Mouse (Mus musculus): ENCODE data around the gene Pde4dip. TPM values are rescaled to one million over a fixed set of nuclear protein-coding genes. Genes with fewer than 3 reads are reported as not detected.

Pde4dip gene
- total and polyA plus RNA-seq, 2 experiments from 2014 or later = 47.6 to 93.6 TPM

DNA sequence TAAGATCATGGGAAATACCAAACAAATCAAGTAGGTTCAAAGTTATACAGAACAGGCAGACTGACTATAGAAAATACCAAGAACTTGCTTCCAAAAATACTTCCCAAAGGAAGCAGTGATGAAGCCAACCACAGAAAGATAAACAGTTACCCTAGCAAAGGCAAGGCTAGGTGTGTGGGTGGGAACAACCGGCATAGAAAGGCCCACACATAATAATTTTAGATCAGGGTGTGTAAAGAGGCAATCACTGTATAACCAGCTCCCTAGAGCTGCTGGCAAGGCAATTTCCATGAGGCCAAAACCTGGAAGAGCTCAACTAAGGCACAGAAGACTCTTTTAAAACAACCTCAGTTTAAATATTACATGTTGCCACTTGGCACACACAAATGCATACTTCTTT lies 29.1 kb downstream of the Pde4dip start:
- H3K36me3 ChIP-seq (ENCODE audit: insufficient read depth, low read length) = no peaks in the 10 kb centered on the region
- no peak overlapping the region for H3K4me2 ChIP-seq (ENCODE audit: low read depth, low read length, poor library complexity, severe bottlenecking)
- no peak overlapping the region for H3K4me3 ChIP-seq (ENCODE audit: low read depth, low read length)
- WGBS = 89% methylated on average over 1 of the region's 1 CpGs
- no peak overlapping the region for H3K9ac ChIP-seq (replicated peaks; ENCODE audit: low read length, poor library complexity, severe bottlenecking)
- DNase-seq (ENCODE audit: low spot score) = no peak
- no peaks in the 10 kb centered on the region for H3K9me3 ChIP-seq (ENCODE audit: low read length)
- no peaks in the 10 kb centered on the region for H3K4me1 ChIP-seq (ENCODE audit: insufficient read depth, low read length)
- no peaks in the 10 kb centered on the region for H3K27me3 ChIP-seq (ENCODE audit: insufficient read depth, low read length)
- ATAC-seq (ENCODE audit: low FRiP score) = no peak
- H3K27ac ChIP-seq (ENCODE audit: low read depth, low read length) = no peak overlapping the region
- TF ChIP-seq CTCF (IDR thresholded peaks at IDR 0.05) = no peak

DNA sequence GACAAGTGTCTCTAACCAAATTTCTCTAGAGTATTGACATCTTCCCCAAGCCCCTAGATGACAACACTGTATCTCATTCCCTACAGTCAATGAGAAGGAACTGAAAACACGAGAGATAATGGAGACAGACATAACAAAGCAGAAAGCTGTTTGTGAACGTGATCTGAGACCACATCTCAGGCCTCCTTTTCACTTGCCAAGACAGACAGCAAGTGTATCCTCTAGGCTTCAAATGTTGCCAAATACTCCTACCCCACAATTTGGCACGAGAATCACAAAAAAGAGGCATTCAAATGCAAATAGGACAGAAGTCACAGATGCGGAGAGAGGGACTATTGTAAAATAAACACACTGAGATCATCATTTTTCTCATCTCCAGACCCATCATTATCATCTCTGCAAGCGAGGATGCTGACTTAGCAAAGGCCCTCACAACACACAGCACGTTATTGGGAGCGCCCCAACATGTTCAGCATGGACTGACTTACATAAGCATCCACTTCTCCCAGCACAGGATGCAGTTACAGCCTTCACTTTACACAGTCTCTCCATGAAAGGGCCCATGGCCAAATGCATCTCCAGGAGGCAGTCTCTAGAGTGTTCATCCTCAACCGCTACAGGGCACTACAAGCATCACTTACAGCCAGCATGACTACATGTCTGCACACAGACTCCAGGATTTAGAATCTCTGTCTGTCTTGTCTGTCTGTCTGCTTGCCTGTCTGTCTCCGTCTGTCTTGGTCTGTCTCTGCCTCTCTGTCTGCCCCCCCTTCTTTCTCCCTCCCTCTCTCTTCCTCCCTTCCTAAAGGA lies 33.7 kb downstream of the Pde4dip start:
- no peaks in the 10 kb centered on the region for H3K27me3 ChIP-seq (ENCODE audit: insufficient read depth, low read length)
- H3K27ac ChIP-seq (ENCODE audit: low read depth, low read length) = no peak overlapping the region
- H3K36me3 ChIP-seq (ENCODE audit: insufficient read depth, low read length) = no peaks in the 10 kb centered on the region
- no peaks in the 10 kb centered on the region for H3K4me1 ChIP-seq (ENCODE audit: insufficient read depth, low read length)
- H3K9ac ChIP-seq (replicated peaks; ENCODE audit: low read length, poor library complexity, severe bottlenecking) = no peak overlapping the region
- no peak overlapping the region for H3K4me3 ChIP-seq (ENCODE audit: low read depth, low read length)
- no peak overlapping the region for H3K4me2 ChIP-seq (ENCODE audit: low read depth, low read length, poor library complexity, severe bottlenecking)
- 61% methylated on average over 9 of the region's 9 CpGs for WGBS
- no peak for TF ChIP-seq CTCF (IDR thresholded peaks at IDR 0.05)
- DNase-seq (ENCODE audit: low spot score) (peak; percentile 14), ATAC-seq (ENCODE audit: low FRiP score) (no peak; the same call in 1 of the 2 replicates)
- no peaks in the 10 kb centered on the region for H3K9me3 ChIP-seq (ENCODE audit: low read length)

DNA sequence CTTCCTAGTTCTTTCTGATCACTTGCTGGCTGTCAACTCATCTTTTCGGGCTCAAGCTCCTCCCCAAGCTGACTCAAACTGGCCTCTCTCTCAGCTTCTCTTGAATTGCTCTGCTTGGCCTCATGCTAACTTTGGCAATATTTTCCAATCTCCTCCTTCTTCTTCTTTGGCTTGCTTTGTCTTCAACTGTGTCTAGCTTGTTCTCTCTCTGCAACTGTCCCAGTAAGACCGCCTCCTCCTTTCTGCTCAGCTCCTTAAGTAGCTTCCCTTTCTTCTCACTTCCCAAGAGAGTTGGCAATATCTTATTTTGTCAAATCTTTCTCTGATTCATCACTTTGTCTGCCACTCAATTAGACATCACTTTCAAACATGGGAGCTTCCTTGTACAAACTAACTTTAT lies 36.7 kb downstream of the Pde4dip start:
- H3K4me2 ChIP-seq (ENCODE audit: low read depth, low read length, poor library complexity, severe bottlenecking) = no peak overlapping the region
- TF ChIP-seq CTCF (IDR thresholded peaks at IDR 0.05) = no peak
- no peak for ATAC-seq (ENCODE audit: low FRiP score)
- DNase-seq (ENCODE audit: low spot score) = no peak
- no peaks in the 10 kb centered on the region for H3K4me1 ChIP-seq (ENCODE audit: insufficient read depth, low read length)
- H3K27ac ChIP-seq (ENCODE audit: low read depth, low read length) = no peak overlapping the region
- no peak overlapping the region for H3K4me3 ChIP-seq (ENCODE audit: low read depth, low read length)
- no peaks in the 10 kb centered on the region for H3K27me3 ChIP-seq (ENCODE audit: insufficient read depth, low read length)
- H3K36me3 ChIP-seq (ENCODE audit: insufficient read depth, low read length) = no peaks in the 10 kb centered on the region
- H3K9ac ChIP-seq (replicated peaks; ENCODE audit: low read length, poor library complexity, severe bottlenecking) = no peak overlapping the region
- 90% methylated on average over 2 of the region's 2 CpGs for WGBS
- H3K9me3 ChIP-seq (ENCODE audit: low read length) = no peaks in the 10 kb centered on the region

DNA sequence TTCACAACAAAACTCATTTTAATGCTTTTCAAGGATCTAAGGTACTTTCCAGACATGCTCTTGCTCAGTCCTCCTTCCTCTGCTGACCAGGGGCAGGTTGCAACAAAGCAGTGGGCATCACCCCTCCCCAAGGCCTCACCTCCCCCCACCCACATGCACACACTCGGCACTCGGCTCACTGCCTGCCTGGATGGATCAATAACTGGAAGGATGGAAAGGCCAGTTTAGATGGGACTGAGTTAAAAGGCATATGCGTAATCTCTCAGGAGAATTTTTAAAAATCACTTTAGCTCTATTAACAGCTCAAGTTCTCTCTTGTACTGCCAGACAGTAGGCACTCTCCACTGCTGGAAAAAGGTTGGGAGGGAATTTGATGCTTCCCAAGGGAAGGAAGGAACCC lies 40.9 kb downstream of the Pde4dip start:
- H3K36me3 ChIP-seq (ENCODE audit: insufficient read depth, low read length) = no peaks in the 10 kb centered on the region
- H3K27ac ChIP-seq (ENCODE audit: low read depth, low read length) = no peak overlapping the region
- H3K27me3 ChIP-seq (ENCODE audit: insufficient read depth, low read length) = no peaks in the 10 kb centered on the region
- H3K9me3 ChIP-seq (ENCODE audit: low read length) = no peaks in the 10 kb centered on the region
- no peaks in the 10 kb centered on the region for H3K4me1 ChIP-seq (ENCODE audit: insufficient read depth, low read length)
- H3K9ac ChIP-seq (replicated peaks; ENCODE audit: low read length, poor library complexity, severe bottlenecking) = no peak overlapping the region
- H3K4me2 ChIP-seq (ENCODE audit: low read depth, low read length, poor library complexity, severe bottlenecking) = no peak overlapping the region
- DNase-seq (ENCODE audit: low spot score) = no peak
- 60% methylated on average over 3 of the region's 3 CpGs for WGBS
- ATAC-seq (ENCODE audit: low FRiP score) = no peak
- no peak for TF ChIP-seq CTCF (IDR thresholded peaks at IDR 0.05)
- no peak overlapping the region for H3K4me3 ChIP-seq (ENCODE audit: low read depth, low read length)

DNA sequence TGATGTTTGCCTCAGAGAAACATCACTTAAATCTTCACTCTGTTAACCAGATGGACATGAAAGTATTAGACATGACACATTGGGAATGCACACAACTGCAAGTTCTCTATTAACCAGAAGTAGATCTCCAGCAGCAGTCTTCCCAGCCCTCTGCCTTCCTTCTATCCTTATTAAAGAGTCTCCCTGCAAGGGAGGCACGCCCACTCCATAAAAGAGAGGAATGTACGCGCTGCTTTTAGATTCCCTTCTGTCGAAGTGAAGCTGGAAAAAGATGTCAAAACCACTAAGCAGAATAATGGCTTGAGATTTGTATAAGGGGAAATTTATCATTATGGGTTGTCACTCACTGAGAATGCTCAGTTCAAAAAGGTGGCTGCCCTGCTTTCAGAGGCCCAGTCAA lies 42.1 kb downstream of the Pde4dip start:
- no peak overlapping the region for H3K4me2 ChIP-seq (ENCODE audit: low read depth, low read length, poor library complexity, severe bottlenecking)
- no peaks in the 10 kb centered on the region; the same call in 1 of the 2 replicates for H3K36me3 ChIP-seq (ENCODE audit: insufficient read depth, low read length)
- H3K27ac ChIP-seq (ENCODE audit: low read depth, low read length) = no peak overlapping the region
- H3K4me3 ChIP-seq (ENCODE audit: low read depth, low read length) = no peak overlapping the region
- no peak for TF ChIP-seq CTCF (IDR thresholded peaks at IDR 0.05)
- ATAC-seq (ENCODE audit: low FRiP score) (no peak), DNase-seq (ENCODE audit: low spot score) (no peak)
- no peaks in the 10 kb centered on the region for H3K4me1 ChIP-seq (ENCODE audit: insufficient read depth, low read length)
- no peak overlapping the region for H3K9ac ChIP-seq (replicated peaks; ENCODE audit: low read length, poor library complexity, severe bottlenecking)
- WGBS = 67% methylated on average over 4 of the region's 4 CpGs
- H3K9me3 ChIP-seq (ENCODE audit: low read length) = no peaks in the 10 kb centered on the region
- H3K27me3 ChIP-seq (ENCODE audit: insufficient read depth, low read length) = no peaks in the 10 kb centered on the region

DNA sequence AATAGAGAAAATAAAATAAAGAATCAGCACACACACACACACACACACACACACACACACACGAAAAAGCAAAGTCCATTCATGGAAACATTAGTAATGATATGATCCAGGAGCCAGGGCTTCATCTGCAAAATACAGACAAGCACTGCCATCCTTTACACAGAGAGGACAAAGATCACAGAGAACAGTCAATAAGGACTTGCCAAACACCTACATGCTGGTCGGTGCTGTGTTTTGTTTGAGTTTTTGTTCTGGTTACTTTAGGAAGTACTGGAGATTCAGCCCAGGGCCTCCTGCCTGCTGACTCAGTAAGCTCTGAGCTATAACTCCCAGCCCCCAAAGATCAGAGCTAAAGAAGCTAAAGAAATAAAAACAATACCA lies 43.7 kb downstream of the Pde4dip start:
- Histone ChIP-seq H3K4me3 (ENCODE audit: low read depth, low read length) (no peak overlapping the region), H3K36me3 (ENCODE audit: insufficient read depth, low read length) (no peaks in the 10 kb centered on the region; the same call in 1 of the 2 replicates), H3K9ac (replicated peaks; ENCODE audit: low read length, poor library complexity, severe bottlenecking) (no peak overlapping the region), H3K4me2 (ENCODE audit: low read depth, low read length, poor library complexity, severe bottlenecking) (no peak overlapping the region), H3K27ac (ENCODE audit: low read depth, low read length) (no peak overlapping the region), H3K27me3 (ENCODE audit: insufficient read depth, low read length) (no peaks in the 10 kb centered on the region), H3K4me1 (ENCODE audit: insufficient read depth, low read length) (no peaks in the 10 kb centered on the region), H3K9me3 (ENCODE audit: low read length) (no peaks in the 10 kb centered on the region)
- no peak for TF ChIP-seq CTCF (IDR thresholded peaks at IDR 0.05)
- ATAC-seq (ENCODE audit: low FRiP score) = no peak
- 73% methylated on average over 2 of the region's 2 CpGs for WGBS
- DNase-seq (ENCODE audit: low spot score) = no peak

Measured in midbrain, postnatal 0 days (tissue).